Mouse (Mus musculus) stomach, embryonic 15.5 days (tissue): ENCODE results near the gene Rcc2. TPM values are rescaled to one million over a fixed set of nuclear protein-coding genes. Genes with fewer than 3 reads are reported as not detected.
A peak's percentile ranks its signal among the peaks of the same experiment; 100 is the strongest.

Source experiments
- ATAC-seq: fragments of 200-750 bp; cut with Nextera tagmentation; 2 replicates; pipeline ENCODE4 v1.8.0; 2017; ENCODE audit warnings: low read depth, moderate number of reproducible peaks, moderate TSS enrichment; ENCODE audit not compliant: insufficient read depth, low FRiP score
- H3K27ac ChIP-seq: fragments of 300-500 bp; sonication (generic); 2 replicates; pipeline ENCODE4 v1.5.1; 2015; ENCODE audit warnings: mild to moderate bottlenecking, inconsistent platforms
- H3K27me3 ChIP-seq: fragments of 300-500 bp; sonication (generic); replicated peaks from 2 replicates; pipeline ENCODE4 v1.6.1; 2015; ENCODE audit warnings: inconsistent platforms
- H3K36me3 ChIP-seq: fragments of 300-500 bp; sonication (generic); 2 replicates; pipeline ENCODE4 v1.6.1; 2015; ENCODE audit warnings: inconsistent platforms
- H3K4me1 ChIP-seq: fragments of 300-500 bp; sonication (generic); 2 replicates; pipeline ENCODE4 v1.6.1; 2015; ENCODE audit warnings: inconsistent platforms
- H3K4me2 ChIP-seq: fragments of 300-500 bp; sonication (generic); 2 replicates; pipeline ENCODE4 v1.6.1; 2015; ENCODE audit warnings: mild to moderate bottlenecking, inconsistent platforms
- H3K4me3 ChIP-seq: fragments of 300-500 bp; sonication (generic); replicated peaks from 2 replicates; pipeline ENCODE4 v1.5.1; 2015; ENCODE audit warnings: inconsistent platforms
- H3K9ac ChIP-seq: fragments of 300-500 bp; sonication (generic); 2 replicates; pipeline ENCODE4 v1.6.1; 2015; ENCODE audit warnings: inconsistent platforms
- H3K9me3 ChIP-seq: fragments of 300-500 bp; sonication (generic); 2 replicates; pipeline ENCODE4 v1.6.1; 2016; ENCODE audit warnings: inconsistent platforms
- WGBS: fragments of 180-500 bp; shearing (Covaris S2); methylation state at CpG from one replicate; pipeline ENCODE4 v1.1.7; 2015; 5-methylcytosine and 5-hydroxymethylcytosine counted together
- polyA plus RNA-seq: library from polyadenylated mRNA; unstranded; fragments of >200 nt; fragmentation: Nextera tagmentation; extraction: Ambion mirVana; gene quantifications from 2 replicates; pipeline ENCODE4 v1.2.1, GENCODE M21; 2015

Rcc2 gene
- 46.5 and 47.9 TPM in 2 replicates for polyA plus RNA-seq

GRCm38 (mm10) chr4:140700269-140701018 is at the start of gene Rcc2:
TSS of gene Rcc2 (plus strand) at chr4:140700541.
- Histone ChIP-seq H3K36me3 (0 out of 2 replicates have a peak, but pooled peaks cover 3% of the 10 kb centered on the region), H3K27me3 (no peaks in the 10 kb centered on the region), H3K4me1 (peaks cover 30% of the 10 kb centered on the region), H3K4me3 (peak within 1 kb of the TSS; percentile 86), H3K9me3 (no peaks in the 10 kb centered on the region), H3K9ac (peak within 1 kb of the TSS; percentile 87), H3K4me2 (peak within 1 kb of the TSS; percentile 90), H3K27ac (peak within 1 kb of the TSS; percentile 98)
- WGBS: 10% methylated on average over 20 of the region's 20 CpGs
- no peak for ATAC-seq

GRCm38 (mm10) chr4:140653835-140654583 is 46.3 kb upstream of the Rcc2 start:
- H3K27me3 ChIP-seq: no peaks in the 10 kb centered on the region
- no peak overlapping the region for H3K4me2 ChIP-seq
- no peaks in the 10 kb centered on the region for H3K9me3 ChIP-seq
- peaks cover 27% of the 10 kb centered on the region for H3K4me1 ChIP-seq
- no peak overlapping the region for H3K9ac ChIP-seq
- no peaks in the 10 kb centered on the region for H3K36me3 ChIP-seq
- no peak for ATAC-seq
- WGBS: 37% methylated on average over 14 of the region's 14 CpGs
- H3K4me3 ChIP-seq: no peak overlapping the region
- H3K27ac ChIP-seq: no peak overlapping the region

GRCm38 (mm10) chr4:140654798-140655197 is 45.5 kb upstream of the Rcc2 start:
- no peak for ATAC-seq
- Histone ChIP-seq H3K27ac (no peak overlapping the region), H3K4me3 (no peak overlapping the region), H3K27me3 (no peaks in the 10 kb centered on the region), H3K9me3 (no peaks in the 10 kb centered on the region), H3K36me3 (no peaks in the 10 kb centered on the region), H3K4me2 (no peak overlapping the region), H3K9ac (no peak overlapping the region), H3K4me1 (peaks cover 21% of the 10 kb centered on the region)
- 65% methylated on average over 8 of the region's 8 CpGs for WGBS

GRCm38 (mm10) chr4:140656529-140656928 is 43.8 kb upstream of the Rcc2 start:
- WGBS: 70% methylated on average over 8 of the region's 8 CpGs
- no peak for ATAC-seq
- H3K4me3 ChIP-seq: no peak overlapping the region

GRCm38 (mm10) chr4:140657681-140658575 is 42.4 kb upstream of the Rcc2 start:
- whole genome bisulfite sequencing: 13% methylated on average over 24 of the region's 24 CpGs
- 0 out of 2 replicates have a peak overlapping the region, but pooled peaks have one; percentile 6 for H3K4me3 ChIP-seq
- no peaks in the 10 kb centered on the region for H3K36me3 ChIP-seq
- no peaks in the 10 kb centered on the region for H3K9me3 ChIP-seq
- H3K9ac ChIP-seq: 0 out of 2 replicates have a peak overlapping the region, but pooled peaks have one; percentile 22
- peak overlapping the region; percentile 48 for H3K4me2 ChIP-seq
- H3K4me1 ChIP-seq: peaks cover 30% of the 10 kb centered on the region
- H3K27me3 ChIP-seq: no peaks in the 10 kb centered on the region
- peak; percentile 77 for ATAC-seq
- peak overlapping the region; percentile 88 for H3K27ac ChIP-seq

More at GRCm38 (mm10) chr4:140656529-140656928, 43.8 kb upstream of the Rcc2 start:
- H3K9ac ChIP-seq: no peak overlapping the region
- no peaks in the 10 kb centered on the region for H3K27me3 ChIP-seq
- no peaks in the 10 kb centered on the region for H3K36me3 ChIP-seq
- no peak overlapping the region for H3K27ac ChIP-seq
- H3K4me2 ChIP-seq: no peak overlapping the region
- H3K4me1 ChIP-seq: peaks cover 21% of the 10 kb centered on the region
- no peaks in the 10 kb centered on the region for H3K9me3 ChIP-seq

GRCm38 (mm10) chr4:140661406-140662022 is 38.8 kb upstream of the Rcc2 start:
- Histone ChIP-seq H3K36me3 (no peaks in the 10 kb centered on the region), H3K9ac (no peak overlapping the region), H3K27me3 (no peaks in the 10 kb centered on the region), H3K4me1 (peaks cover 31% of the 10 kb centered on the region), H3K27ac (no peak overlapping the region), H3K4me3 (no peak overlapping the region), H3K9me3 (no peaks in the 10 kb centered on the region), H3K4me2 (no peak overlapping the region)
- no peak for ATAC-seq
- 78% methylated on average over 18 of the region's 18 CpGs for WGBS

- H3K27me3 ChIP-seq: no peaks in the 10 kb centered on the region
- no peak overlapping the region for H3K4me3 ChIP-seq
- H3K9ac ChIP-seq: no peak overlapping the region
- no peak for ATAC-seq
- H3K27ac ChIP-seq: no peak overlapping the region
- WGBS: 36% methylated on average over 7 of the region's 7 CpGs
- H3K4me1 ChIP-seq: peaks cover 28% of the 10 kb centered on the region
- H3K9me3 ChIP-seq: no peaks in the 10 kb centered on the region
- no peaks in the 10 kb centered on the region for H3K36me3 ChIP-seq
- H3K4me2 ChIP-seq: no peak overlapping the region
These were observed 37.9 kb upstream of the Rcc2 start for GRCm38 (mm10) chr4:140662453-140662852.

GRCm38 (mm10) chr4:140662882-140663585 is 37.3 kb upstream of the Rcc2 start:
- Histone ChIP-seq H3K4me2 (no peak overlapping the region), H3K4me1 (peaks cover 22% of the 10 kb centered on the region), H3K27ac (no peak overlapping the region), H3K9me3 (no peaks in the 10 kb centered on the region), H3K27me3 (no peaks in the 10 kb centered on the region), H3K9ac (no peak overlapping the region), H3K4me3 (no peak overlapping the region), H3K36me3 (no peaks in the 10 kb centered on the region)
- ATAC-seq: no peak
- 40% methylated on average over 10 of the region's 10 CpGs for WGBS

- Histone ChIP-seq H3K4me3 (no peak overlapping the region; the same call in 1 of the 2 replicates), H3K4me1 (peaks cover 12% of the 10 kb centered on the region), H3K4me2 (peak overlapping the region; percentile 34), H3K36me3 (no peaks in the 10 kb centered on the region), H3K27ac (peak overlapping the region; percentile 54; the same call in 1 of the 2 replicates), H3K27me3 (no peaks in the 10 kb centered on the region), H3K9ac (no peak overlapping the region), H3K9me3 (no peaks in the 10 kb centered on the region)
- 66% methylated on average over 7 of the region's 7 CpGs for WGBS
- ATAC-seq: no peak
These were observed 35.3 kb upstream of the Rcc2 start for GRCm38 (mm10) chr4:140665053-140665452.

- Histone ChIP-seq H3K9ac (no peak within 1 kb of the TSS), H3K36me3 (no peaks in the 10 kb centered on the region), H3K27ac (peak within 1 kb of the TSS; percentile 54), H3K4me3 (peak within 1 kb of the TSS; percentile 11; the same call in 1 of the 2 replicates), H3K4me2 (peak within 1 kb of the TSS; percentile 34), H3K27me3 (no peaks in the 10 kb centered on the region), H3K9me3 (no peaks in the 10 kb centered on the region), H3K4me1 (peaks cover 12% of the 10 kb centered on the region)
- peak; percentile 92 for ATAC-seq
- WGBS: 52% methylated on average over 11 of the region's 11 CpGs
These were observed 34.6 kb upstream of the Rcc2 start, which contains the start of gene Arhgef10l for GRCm38 (mm10) chr4:140665760-140666159. TSS of gene Arhgef10l (minus strand) at chr4:140666012.
